Mouse (Mus musculus): Measurements from ENCODE around the gene Zhx3.

Gene Zhx3

GRCm38 (mm10) chr2:160725877-160726864 lies 146.6 kb downstream of the Zhx3 start:
- no peak for DNase-seq

GRCm38 (mm10) chr2:160724536-160724935 lies 148.3 kb downstream of the Zhx3 start:
- no peak for DNase-seq

- no peak for DNase-seq
Measured at GRCm38 (mm10) chr2:160723613-160724375, 149.0 kb downstream of the Zhx3 start.

GRCm38 (mm10) chr2:160722714-160723113 lies 150.1 kb downstream of the Zhx3 start:
- no peak for DNase-seq

- peak; percentile 93 to 94 for DNase-seq
Measured at GRCm38 (mm10) chr2:160718811-160719210, 154.0 kb downstream of the Zhx3 start.

GRCm38 (mm10) chr2:160717269-160717668 lies 155.5 kb downstream of the Zhx3 start:
- DNase-seq: no peak

GRCm38 (mm10) chr2:160715463-160716030 lies 157.3 kb downstream of the Zhx3 start:
- DNase-seq: no peak

GRCm38 (mm10) chr2:160707673-160708072 lies 165.1 kb downstream of the Zhx3 start:
- no peak for DNase-seq

GRCm38 (mm10) chr2:160702824-160703223 lies 170.0 kb downstream of the Zhx3 start:
- DNase-seq: no peak

GRCm38 (mm10) chr2:160701603-160702002 lies 171.2 kb downstream of the Zhx3 start:
- no peak for DNase-seq

- DNase-seq: peak; percentile 86 to 91
Measured at GRCm38 (mm10) chr2:160700271-160700670, 172.5 kb downstream of the Zhx3 start.
